Mouse (Mus musculus) stomach, postnatal 0 days (tissue): ENCODE results near the gene Pde6b.

Source experiments
- CTCF ChIP-seq: IDR thresholded peaks from 2 replicates; pipeline ENCODE4 v1.5.1; 2016; ENCODE audit warnings: antibody characterized with exemption, low read depth, mild to moderate bottlenecking, moderate library complexity
- EP300 ChIP-seq: optimal IDR thresholded peaks from 2 replicates; pipeline ENCODE3; 2016; ENCODE audit warnings: antibody characterized with exemption

DNA sequence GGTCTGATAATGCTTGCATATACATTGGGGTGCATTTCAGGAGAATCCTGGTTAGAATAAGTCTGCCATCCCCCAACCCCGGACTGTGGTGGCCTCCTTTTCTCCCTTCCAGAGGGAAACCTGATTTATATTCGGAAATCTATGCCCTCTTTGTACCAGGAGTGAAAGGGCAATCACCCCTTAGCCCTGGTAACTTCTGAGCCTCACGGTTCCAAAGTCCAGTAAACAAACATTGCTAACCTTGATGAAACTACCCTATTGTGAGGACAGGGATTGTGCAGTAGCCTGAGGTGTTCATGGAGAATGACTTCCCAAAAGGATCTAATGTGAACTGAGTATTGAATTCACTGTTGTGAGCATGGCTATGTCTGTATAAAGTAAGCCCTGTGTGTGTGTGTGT lies 65.9 kb downstream of the Pde6b start:
- TF ChIP-seq CTCF (no peak), EP300 (no peak)
